Mouse (Mus musculus) liver, embryonic 14.5 days (tissue): Measurements from ENCODE around the gene Col4a1. TPM values are rescaled to one million over a fixed set of nuclear protein-coding genes. Genes with fewer than 3 reads are reported as not detected.
A peak's percentile ranks its signal among the peaks of the same experiment; 100 is the strongest.

ENCODE experiments used
- ATAC-seq: fragments of 200-750 bp; cut with Nextera tagmentation; 2 replicates; pipeline ENCODE4 v1.8.0; 2017; ENCODE audit warnings: moderate number of reproducible peaks, mild to moderate bottlenecking, moderate library complexity; ENCODE audit not compliant: insufficient read depth
- DNase-seq, 3 experiments: peaks; one replicate each; pipeline ENCODE4 v3.0.0-alpha.2; 2012 to 2013; ENCODE audit warnings: low read depth in 3 of 3, low spot score in 3 of 3
- H3K27ac ChIP-seq: fragments of 300-500 bp; sonication (generic); 2 replicates; pipeline ENCODE4 v1.5.1; 2014; ENCODE audit warnings: moderate library complexity, mild to moderate bottlenecking, control low read depth, inconsistent platforms
- H3K27me3 ChIP-seq: fragments of 300-500 bp; sonication (generic); 2 replicates; pipeline ENCODE4 v1.6.1; 2014; ENCODE audit warnings: mild to moderate bottlenecking, low read length, moderate library complexity; ENCODE audit not compliant: control insufficient read depth, insufficient read depth
- H3K36me3 ChIP-seq: fragments of 300-500 bp; sonication (generic); replicated peaks from 2 replicates; pipeline ENCODE4 v1.6.1; 2014; ENCODE audit warnings: low read depth; ENCODE audit not compliant: control insufficient read depth, insufficient read depth
- H3K4me1 ChIP-seq, 2 experiments: fragments of 200-500 bp in 1 of 2; fragments of 300-500 bp in 1 of 2; sonication (generic) in 1 of 2; replicated peaks; 2 replicates each; pipeline ENCODE4 v1.6.1; 2012 to 2014; ENCODE audit warnings: antibody characterized with exemption in 1 of 2, inconsistent platforms in 1 of 2, low read length in 1 of 2; ENCODE audit not compliant: control insufficient read depth in 2 of 2, insufficient read depth in 2 of 2
- H3K4me2 ChIP-seq: fragments of 300-500 bp; sonication (generic); 2 replicates; pipeline ENCODE4 v1.6.1; 2014; ENCODE audit warnings: low read depth, mild to moderate bottlenecking, control low read depth, moderate library complexity
- H3K4me3 ChIP-seq, 2 experiments: fragments of 200-500 bp in 1 of 2; fragments of 300-500 bp in 1 of 2; sonication (generic) in 1 of 2; 2 replicates each; pipeline ENCODE4 v1.5.1; 2012 to 2014; ENCODE audit warnings: low read depth in 2 of 2, low read length in 2 of 2, mild to moderate bottlenecking in 2 of 2, control low read depth in 1 of 2, inconsistent platforms in 1 of 2, moderate library complexity in 1 of 2; ENCODE audit not compliant: insufficient read depth in 1 of 2
- H3K9ac ChIP-seq: fragments of 300-500 bp; sonication (generic); replicated peaks from 2 replicates; pipeline ENCODE4 v1.6.1; 2014; ENCODE audit warnings: mild to moderate bottlenecking, control low read depth, moderate library complexity
- H3K9me3 ChIP-seq: fragments of 300-500 bp; sonication (generic); 2 replicates; pipeline ENCODE4 v1.6.1; 2016; ENCODE audit warnings: low read length, mixed read lengths; ENCODE audit not compliant: control insufficient read depth
- CTCF ChIP-seq: IDR thresholded peaks from 2 replicates; pipeline ENCODE4 v1.5.1; 2016; ENCODE audit warnings: antibody characterized with exemption, low read depth, control low read depth
- EP300 ChIP-seq: IDR thresholded peaks from 2 replicates; pipeline ENCODE4 v1.6.1; 2016; ENCODE audit warnings: antibody characterized with exemption, low read depth
- WGBS: fragments of 180-500 bp; shearing (Covaris S2); extraction: QIAGEN DNeasy Blood & Tissue Kit; methylation state at CpG from one replicate; pipeline ENCODE4 v1.1.7; 2014; ENCODE audit not compliant: insufficient replicate concordance; 5-methylcytosine and 5-hydroxymethylcytosine counted together
- polyA plus RNA-seq, 2 experiments: library from polyadenylated mRNA; depleted of rRNA in 1 of 2; stranded (reverse) in 1 of 2; unstranded in 1 of 2; fragments of >200 nt; fragmentation: Nextera tagmentation in 1 of 2; extraction: Ambion mirVana in 1 of 2; gene quantifications; 2 replicates each; pipeline versions ENCODE4 v1.2.1 to v1.2.3; 2012 to 2014

Gene Col4a1
- polyA plus RNA-seq, 2 experiments = 13.5 to 16.3 TPM

DNA sequence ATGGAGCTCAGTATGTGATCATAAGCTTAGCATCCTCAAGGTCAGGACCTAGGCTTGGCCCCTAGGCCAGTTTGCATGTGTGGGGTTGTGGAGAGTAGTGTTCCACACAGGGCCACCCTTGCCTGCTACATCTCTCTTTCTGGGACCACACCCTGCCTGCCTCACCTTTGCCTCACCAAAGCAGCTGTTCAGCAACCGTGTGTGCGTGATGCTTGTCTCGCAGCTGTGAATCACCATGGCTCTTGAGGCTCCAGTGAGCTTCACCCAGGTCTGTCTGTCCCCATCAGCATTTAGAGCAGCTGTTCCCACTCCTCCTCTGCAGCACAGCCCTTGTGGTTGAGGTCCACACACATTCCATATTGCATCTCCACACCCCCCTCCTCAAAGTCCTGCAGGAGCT lies 43.3 kb upstream of the Col4a1 start:
- no peaks in the 10 kb centered on the region for H3K9me3 ChIP-seq
- DNase-seq (no peak), ATAC-seq (no peak)
- no peak overlapping the region for H3K4me2 ChIP-seq
- no peak overlapping the region for H3K9ac ChIP-seq
- H3K27me3 ChIP-seq = no peaks in the 10 kb centered on the region
- TF ChIP-seq EP300 (no peak), CTCF (no peak)
- no peak overlapping the region for H3K4me3 ChIP-seq
- 71% methylated on average over 3 of the region's 3 CpGs for WGBS
- H3K36me3 ChIP-seq = no peaks in the 10 kb centered on the region
- no peak overlapping the region for H3K27ac ChIP-seq
- H3K4me1 ChIP-seq = no peaks in the 10 kb centered on the region

DNA sequence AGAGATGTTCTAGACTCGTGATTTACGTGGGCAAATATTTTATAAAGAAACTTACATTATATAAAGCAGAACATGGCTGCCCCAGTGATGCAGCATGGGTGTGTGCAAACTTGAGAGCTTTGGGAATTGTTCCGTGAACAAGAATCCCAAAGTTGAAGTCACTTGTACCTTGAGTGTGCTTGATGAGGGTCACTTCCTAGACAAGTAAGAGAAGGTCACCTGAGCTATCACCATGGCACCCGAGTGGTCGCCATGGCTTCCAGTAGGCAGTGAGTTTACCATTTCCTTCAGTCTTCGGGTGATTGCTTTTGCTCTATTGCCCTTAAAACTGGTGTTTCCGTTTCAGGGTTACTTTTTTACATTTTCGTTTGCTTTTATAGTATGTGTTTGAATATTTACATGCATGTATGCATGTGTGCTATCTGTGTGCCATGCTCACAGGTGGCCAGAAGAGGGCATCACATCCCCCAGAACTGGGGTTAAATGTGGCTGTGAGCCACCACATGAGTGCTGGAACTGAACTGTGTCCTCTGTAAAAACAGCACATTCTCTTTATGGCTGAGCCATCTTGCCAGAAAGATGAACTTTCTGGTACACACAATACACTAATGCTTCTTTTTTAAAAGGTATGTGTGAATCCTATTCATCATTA lies 42.3 kb upstream of the Col4a1 start:
- no peaks in the 10 kb centered on the region for H3K9me3 ChIP-seq
- H3K36me3 ChIP-seq = no peaks in the 10 kb centered on the region
- H3K27me3 ChIP-seq = no peaks in the 10 kb centered on the region
- H3K9ac ChIP-seq = no peak overlapping the region
- ATAC-seq = no peak
- no peak overlapping the region for H3K4me2 ChIP-seq
- no peaks in the 10 kb centered on the region for H3K4me1 ChIP-seq
- WGBS = 68% methylated on average over 8 of the region's 8 CpGs
- no peak overlapping the region for H3K27ac ChIP-seq
- TF ChIP-seq EP300 (no peak), CTCF (peak; percentile 39; the same call in 1 of the 2 replicates)
- no peak overlapping the region for H3K4me3 ChIP-seq
- DNase-seq = no peak

DNA sequence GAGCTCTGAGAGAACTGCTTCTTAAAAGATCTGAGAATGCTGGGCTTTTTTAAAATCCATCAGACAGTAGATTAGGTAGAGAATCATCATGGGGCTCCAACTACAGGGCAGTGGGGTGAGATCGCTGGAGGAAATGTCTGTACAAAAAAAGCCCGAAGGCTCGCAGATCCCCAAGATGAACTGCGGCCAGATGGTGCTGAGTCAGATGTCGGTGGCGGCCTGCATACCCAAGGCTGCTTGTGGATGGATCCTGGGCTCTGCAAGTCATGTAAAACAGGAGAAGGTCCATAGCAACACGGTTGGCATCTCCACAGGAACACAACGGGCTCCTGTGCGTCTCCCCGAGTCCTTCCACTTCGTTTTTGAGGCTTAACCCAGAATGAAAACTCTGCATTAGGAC lies 39.9 kb upstream of the Col4a1 start:
- Histone ChIP-seq H3K9ac (no peak overlapping the region), H3K27me3 (no peaks in the 10 kb centered on the region), H3K36me3 (no peaks in the 10 kb centered on the region), H3K4me1 (no peaks in the 10 kb centered on the region), H3K4me2 (no peak overlapping the region), H3K9me3 (no peaks in the 10 kb centered on the region), H3K4me3 (no peak overlapping the region), H3K27ac (no peak overlapping the region)
- ATAC-seq (no peak), DNase-seq (no peak)
- TF ChIP-seq CTCF (no peak), EP300 (no peak)
- WGBS = 60% methylated on average over 11 of the region's 11 CpGs

DNA sequence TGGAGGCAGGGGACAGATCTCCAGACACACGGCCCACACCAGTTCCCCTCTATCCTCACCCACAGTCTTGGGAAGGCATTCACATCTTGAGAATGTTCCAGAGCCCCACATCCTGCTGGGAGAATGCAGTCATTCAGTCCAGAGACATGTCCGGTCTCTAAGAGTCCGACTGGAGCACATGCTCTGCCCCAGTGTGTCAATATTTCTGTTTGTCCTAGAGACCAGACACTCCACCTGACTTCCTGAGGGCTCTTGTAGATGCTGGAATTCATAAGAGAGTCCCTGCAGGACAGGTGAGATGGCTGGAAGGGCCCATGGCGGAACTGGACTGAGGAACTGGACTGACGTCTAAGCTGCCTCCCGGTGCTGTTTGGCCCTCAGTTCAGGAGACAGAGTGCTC lies 38.7 kb upstream of the Col4a1 start:
- no peaks in the 10 kb centered on the region for H3K27me3 ChIP-seq
- no peaks in the 10 kb centered on the region for H3K9me3 ChIP-seq
- H3K4me1 ChIP-seq = no peaks in the 10 kb centered on the region
- 70% methylated on average over 6 of the region's 6 CpGs for WGBS
- no peak overlapping the region for H3K9ac ChIP-seq
- no peak overlapping the region for H3K4me2 ChIP-seq
- TF ChIP-seq CTCF = no peak
- no peak for TF ChIP-seq EP300
- H3K27ac ChIP-seq = no peak overlapping the region
- no peaks in the 10 kb centered on the region for H3K36me3 ChIP-seq
- H3K4me3 ChIP-seq = no peak overlapping the region
- ATAC-seq = no peak
- no peak for DNase-seq

DNA sequence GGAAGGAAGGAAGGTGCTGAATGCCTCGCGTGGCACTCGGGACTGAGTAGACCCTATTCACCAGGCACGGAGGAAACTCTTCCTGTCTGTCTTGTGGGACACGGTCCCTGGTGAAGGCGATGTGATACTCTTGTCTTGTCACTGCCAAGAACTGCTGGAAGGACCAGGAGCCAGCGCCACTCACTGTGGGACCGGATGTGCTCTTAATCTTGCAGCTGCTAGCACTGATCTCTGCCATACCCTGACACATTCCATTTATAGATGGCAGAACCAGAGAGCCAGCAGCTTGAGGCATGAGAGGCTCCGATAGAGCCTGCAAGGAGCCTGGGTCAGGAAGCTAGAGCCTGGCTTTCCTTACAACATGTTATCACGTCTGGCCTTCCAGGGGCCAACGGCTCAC lies 36.0 kb upstream of the Col4a1 start:
- Histone ChIP-seq H3K27ac (no peak overlapping the region), H3K9me3 (no peaks in the 10 kb centered on the region), H3K4me1 (no peaks in the 10 kb centered on the region), H3K36me3 (no peaks in the 10 kb centered on the region), H3K9ac (no peak overlapping the region), H3K4me2 (no peak overlapping the region), H3K27me3 (no peaks in the 10 kb centered on the region), H3K4me3 (no peak overlapping the region)
- 64% methylated on average over 11 of the region's 11 CpGs for WGBS
- no peak for TF ChIP-seq EP300
- TF ChIP-seq CTCF = no peak
- ATAC-seq (no peak), DNase-seq (no peak)
